Mouse (Mus musculus): ENCODE measurements around the gene 1810009A15Rik.

Gene 1810009A15Rik

GRCm38 (mm10) chr19:8920073-8920736 lies 31.6 kb downstream of the 1810009A15Rik start, which contains the start of gene B3gat3:
B3gat3 (plus strand) TSS chr19:8920374.
- peak; percentile 85 for DNase-seq (ENCODE audit: low read depth, low spot score)

- DNase-seq (ENCODE audit: low read depth, low spot score), result peak; percentile 84
Observed at GRCm38 (mm10) chr19:8920836-8921291, 32.2 kb downstream of the 1810009A15Rik start.

GRCm38 (mm10) chr19:8921741-8922140 lies 33.1 kb downstream of the 1810009A15Rik start:
- DNase-seq (ENCODE audit: low read depth, low spot score), result peak; percentile 33

- peak; percentile 66 for DNase-seq (ENCODE audit: low read depth, low spot score)
Observed at GRCm38 (mm10) chr19:8926766-8927165, 38.1 kb downstream of the 1810009A15Rik start.

GRCm38 (mm10) chr19:8927891-8928525 lies 39.4 kb downstream of the 1810009A15Rik start:
- no peak for DNase-seq (ENCODE audit: low read depth, low spot score)

- DNase-seq (ENCODE audit: low read depth, low spot score), result no peak
Observed at GRCm38 (mm10) chr19:8928689-8929223, 40.1 kb downstream of the 1810009A15Rik start.

- DNase-seq (ENCODE audit: low read depth, low spot score), result peak; percentile 85
Observed at GRCm38 (mm10) chr19:8929224-8930088, 40.8 kb downstream of the 1810009A15Rik start, which contains the start of the genes Rom1 and Eml3. Rom1 (minus strand) TSS chr19:8929356. Eml3 (plus strand) TSS chr19:8929552.

GRCm38 (mm10) chr19:8930117-8930516 lies 41.5 kb downstream of the 1810009A15Rik start:
- no peak for DNase-seq (ENCODE audit: low read depth, low spot score)

- no peak for DNase-seq (ENCODE audit: low read depth, low spot score)
Observed at GRCm38 (mm10) chr19:8930771-8931170, 42.1 kb downstream of the 1810009A15Rik start.

- DNase-seq (ENCODE audit: low read depth, low spot score), result no peak
Observed at GRCm38 (mm10) chr19:8936736-8937135, 48.1 kb downstream of the 1810009A15Rik start.
